Comparison of ENCODE assay signal across 8 mouse cellular contexts in genomic region chr16:77417791-77418190, GRCm38 (mm10).
A peak's percentile ranks its signal among the peaks of the same experiment; 100 is the strongest.
DNase-seq lines count a peak whose midpoint lies in the region; ATAC-seq and TF ChIP-seq lines count a peak whose summit lies in the region.

No protein-coding gene starts in this region.

- no peak for ATAC-seq in stomach, embryonic 15.5 days (ENCODE audit: insufficient read depth, low FRiP score, low read depth)
- ATAC-seq in intestine, embryonic 15.5 days: no peak

- peak overlapping the region; percentile 16; the same call in 1 of the 2 replicates for H3K4me2 ChIP-seq in stomach, embryonic 15.5 days
- H3K4me2 ChIP-seq in intestine, embryonic 15.5 days (replicated peaks): no peak overlapping the region

- no peak for TF ChIP-seq CTCF in brain, embryonic 14.5 days (IDR thresholded peaks at IDR 0.05; ENCODE audit: borderline replicate concordance, extremely low read depth, insufficient read depth, insufficient read length)

- WGBS in stomach, embryonic 15.5 days: 30% methylated on average over 3 of the region's 3 CpGs
- 27% methylated on average over 3 of the region's 3 CpGs for WGBS in intestine, embryonic 15.5 days

- no peak overlapping the region for H3K4me3 ChIP-seq in stomach, embryonic 15.5 days (replicated peaks)
- H3K4me3 ChIP-seq in intestine, embryonic 15.5 days (replicated peaks): no peak overlapping the region

- H3K27ac ChIP-seq in stomach, embryonic 15.5 days: no peak overlapping the region
- H3K27ac ChIP-seq in intestine, embryonic 15.5 days: no peak overlapping the region

- H3K36me3 ChIP-seq in stomach, embryonic 15.5 days: no peaks in the 10 kb centered on the region
- no peaks in the 10 kb centered on the region for H3K36me3 ChIP-seq in intestine, embryonic 15.5 days

- TF ChIP-seq POLR2A in brain, embryonic 14.5 days (IDR thresholded peaks at IDR 0.05; ENCODE audit: borderline replicate concordance, extremely low read depth, insufficient read depth, insufficient read length, poor library complexity, severe bottlenecking): no peak

- no peaks in the 10 kb centered on the region for H3K9me3 ChIP-seq in stomach, embryonic 15.5 days
- H3K9me3 ChIP-seq in intestine, embryonic 15.5 days: no peaks in the 10 kb centered on the region

- no peak overlapping the region for H3K9ac ChIP-seq in stomach, embryonic 15.5 days
- H3K9ac ChIP-seq in intestine, embryonic 15.5 days: no peak overlapping the region

- no peaks in the 10 kb centered on the region for H3K27me3 ChIP-seq in stomach, embryonic 15.5 days (replicated peaks)
- no peaks in the 10 kb centered on the region for H3K27me3 ChIP-seq in intestine, embryonic 15.5 days (replicated peaks)

- peak; percentile 34 for DNase-seq in adrenal gland, postnatal 14 days
- DNase-seq in adrenal gland, adult 18-20 months (ENCODE audit: low spot score in 2 of 2): no peak
- peak; percentile 98 for DNase-seq in brain, embryonic 14.5 days (ENCODE audit: low read depth)
- DNase-seq in forelimb bud, embryonic 11.5 days (ENCODE audit: low read depth, low spot score): peak; percentile 63
- DNase-seq in kidney, adult 8-10 months: peak; percentile 50 to 58
- peak; percentile 21 for DNase-seq in lung, postnatal 10 days

- H3K4me1 ChIP-seq in stomach, embryonic 15.5 days: 0 out of 2 replicates have a peak, but pooled peaks cover 13% of the 10 kb centered on the region
- H3K4me1 ChIP-seq in intestine, embryonic 15.5 days (replicated peaks): no peaks in the 10 kb centered on the region

Comparison
In these comparisons a context has a peak if more than half of its experiments do, and no peak if none do; other contexts are left out.
1. DNase-seq: peak in adrenal gland, postnatal 14 days (single experiment), brain, embryonic 14.5 days (single experiment), forelimb bud, embryonic 11.5 days (single experiment), kidney, adult 8-10 months (2 of 2) and lung, postnatal 10 days (single experiment); none in adrenal gland, adult 18-20 months (0 of 2).